Mouse (Mus musculus): ENCODE results near the gene Ptov1.

GRCm38 (mm10) chr7:44845006-44845405 lies 24.6 kb downstream of the Ptov1 start:
- TF ChIP-seq CTCF (IDR thresholded peaks at IDR 0.05; ENCODE audit: low read depth) (no peak), EP300 (IDR thresholded peaks at IDR 0.05; ENCODE audit: low read depth) (no peak)
